ENCODE assay signal across 25 mouse cellular contexts in the genomic region with DNA sequence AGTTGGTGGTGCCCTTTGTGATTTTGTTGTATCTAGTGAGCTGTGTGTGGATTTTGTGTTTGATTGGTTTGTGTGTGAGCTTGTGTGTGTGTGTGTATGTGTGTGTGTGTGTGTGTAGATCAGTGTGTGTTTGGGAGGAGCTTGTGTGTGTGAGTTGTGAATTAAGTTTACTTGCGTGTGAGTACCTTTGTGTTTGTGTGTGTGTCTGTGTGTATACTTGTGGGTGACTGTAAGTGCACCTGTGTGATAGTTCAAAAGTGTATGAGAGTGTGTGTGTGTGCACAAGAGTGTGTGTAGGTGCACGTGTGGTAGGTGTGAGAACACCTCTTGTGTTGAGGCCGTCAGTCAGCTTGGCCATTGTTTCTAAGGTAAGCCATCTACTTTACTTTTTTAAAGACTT. TPM values are rescaled to one million over a fixed set of nuclear protein-coding genes. Genes with fewer than 3 reads are reported as not detected.
"Had no signal": no experiment of that assay in that cellular context is flagged by ENCODE, and none has a peak within 500 bp of the region (broad histone marks: within the 10 kb centered on the region; RNA-seq: fewer than 3 reads in every experiment).

A gene (plus strand): TSS at position 301 of the 400 bp plus-strand sequence.

- H3K4me1 ChIP-seq: neural tube, embryonic 12.5 days; neural tube, embryonic 13.5 days; neural tube, embryonic 15.5 days; stomach, embryonic 15.5 days had no signal

- DNase-seq: retina, postnatal 1 day; right cerebral cortex, adult 18-20 months; right cerebral cortex, postnatal 14 days; right cerebral cortex, postnatal 25 days; right cerebral cortex, postnatal 4 days; spleen, adult 18-20 months; thymus, adult 18-20 months; thymus, adult 2 months; thymus, postnatal 14 days; thymus, postnatal 25 days; thymus, postnatal 36 days; thymus, postnatal 4 days had no signal

- H3K4me2 ChIP-seq: neural tube, embryonic 12.5 days; neural tube, embryonic 13.5 days; neural tube, embryonic 15.5 days; stomach, embryonic 15.5 days had no signal

- H3K27ac ChIP-seq: neural tube, embryonic 12.5 days; neural tube, embryonic 13.5 days; neural tube, embryonic 15.5 days; stomach, embryonic 15.5 days; stomach, postnatal 0 days had no signal

- H3K4me3 ChIP-seq: neural tube, embryonic 12.5 days; neural tube, embryonic 13.5 days; neural tube, embryonic 15.5 days; stomach, embryonic 15.5 days had no signal

- H3K36me3 ChIP-seq: neural tube, embryonic 12.5 days; neural tube, embryonic 13.5 days; neural tube, embryonic 15.5 days; stomach, embryonic 15.5 days had no signal

- H3K27me3 ChIP-seq: neural tube, embryonic 12.5 days; neural tube, embryonic 13.5 days; neural tube, embryonic 15.5 days; stomach, embryonic 15.5 days had no signal

- H3K9ac ChIP-seq: neural tube, embryonic 12.5 days; neural tube, embryonic 13.5 days; neural tube, embryonic 15.5 days; stomach, embryonic 15.5 days had no signal

RNA-seq across cellular contexts. Expression of the gene that starts here (rescaled TPM):
- polyA plus RNA-seq: neural tube, embryonic 11.5 days; neural tube, embryonic 12.5 days; neural tube, embryonic 13.5 days; neural tube, embryonic 14.5 days; neural tube, embryonic 15.5 days; small intestine, adult 2 months; spleen, adult 2 months; stomach, embryonic 14.5 days; stomach, embryonic 15.5 days; stomach, embryonic 16.5 days; stomach, postnatal 0 days; thymus, adult 2 months; thymus, postnatal 0 days; urinary bladder, adult 2 months had no signal
